Mouse (Mus musculus): ENCODE results near the gene Spag6l.

- TF ChIP-seq CTCF (conservative IDR thresholded peaks at IDR 0.05; ENCODE audit: low read length): peak; percentile 74
- TF ChIP-seq POU5F1 (IDR thresholded peaks at IDR 0.05; ENCODE audit: borderline replicate concordance, low read length): no peak
- TF ChIP-seq NANOG (IDR thresholded peaks at IDR 0.05; ENCODE audit: borderline replicate concordance, low read length): no peak
Measured at GRCm38 (mm10) chr16:16854836-16855235, 25.6 kb upstream of the Spag6l start.
